Mouse (Mus musculus) bone marrow, adult 2 months (tissue): ENCODE data around the gene Syp.

Experiments used
- CTCF ChIP-seq: fragments of 200-500 bp; IDR thresholded peaks from 2 replicates; pipeline ENCODE4 v1.5.1; 2011; ENCODE audit warnings: low read length, control low read depth; ENCODE audit not compliant: control insufficient read depth, insufficient read depth
- POLR2A ChIP-seq: fragments of 200-500 bp; IDR thresholded peaks from 2 replicates; pipeline ENCODE4 v1.6.1; 2011; ENCODE audit warnings: low read depth, mild to moderate bottlenecking, control low read depth, low read length, borderline replicate concordance; ENCODE audit not compliant: control insufficient read depth

GRCm38 (mm10) chrX:7606783-7607182, 31.5 kb upstream of the Syp start, which contains the start of gene Cacna1f:
- TF ChIP-seq CTCF (no peak), POLR2A (no peak)
